Mouse (Mus musculus) MEL (cell line): ENCODE data around the gene Fam229a.

Experiments used
- CTCF ChIP-seq, 3 experiments: IDR thresholded peaks in 2 of 3; conservative IDR thresholded peaks in 1 of 3; 2 replicates each; pipeline ENCODE4 v1.5.1; 2011 to 2012; ENCODE audit warnings: low read length in 3 of 3, low read depth in 2 of 3, mild to moderate bottlenecking in 2 of 3, improper control_type of control experiment in 1 of 3, inconsistent platforms in 1 of 3, mixed read lengths in 1 of 3, moderate library complexity in 1 of 3; ENCODE audit not compliant: control insufficient read depth in 1 of 3, insufficient read depth in 1 of 3, poor library complexity in 1 of 3, severe bottlenecking in 1 of 3
- EP300 ChIP-seq, 2 experiments: IDR thresholded peaks; 2 replicates each; pipeline ENCODE4 v1.6.1; 2011; ENCODE audit warnings: improper control_type of control experiment in 2 of 2, low read length in 2 of 2, low read depth in 1 of 2, mild to moderate bottlenecking in 1 of 2
- GATA1 ChIP-seq: IDR thresholded peaks from 2 replicates; pipeline ENCODE4 v1.6.1; 2011; ENCODE audit warnings: low read depth, low read length, improper control_type of control experiment
- MAX ChIP-seq: IDR thresholded peaks from 2 replicates; pipeline ENCODE4 v1.6.1; 2011; ENCODE audit warnings: low read length, improper control_type of control experiment
- MYC ChIP-seq: IDR thresholded peaks from 2 replicates; pipeline ENCODE4 v1.6.1; 2011; ENCODE audit warnings: low read depth, mild to moderate bottlenecking, low read length, improper control_type of control experiment, moderate library complexity
- NELFE ChIP-seq: IDR thresholded peaks from 2 replicates; pipeline ENCODE4 v1.6.1; 2011; ENCODE audit warnings: low read depth, low read length, improper control_type of control experiment
- POLR2A ChIP-seq, 2 experiments: IDR thresholded peaks; 2 replicates each; pipeline ENCODE4 v1.6.1; 2011 to 2012; ENCODE audit warnings: low read length in 2 of 2, mild to moderate bottlenecking in 2 of 2, control low read depth in 1 of 2, improper control_type of control experiment in 1 of 2, low read depth in 1 of 2, moderate library complexity in 1 of 2; ENCODE audit not compliant: control insufficient read depth in 1 of 2, insufficient read depth in 1 of 2, poor library complexity in 1 of 2
- SMC3 ChIP-seq: IDR thresholded peaks from 2 replicates; pipeline ENCODE4 v1.6.1; 2011; ENCODE audit warnings: low read depth, low read length, improper control_type of control experiment
- TBP ChIP-seq: IDR thresholded peaks from 2 replicates; pipeline ENCODE4 v1.8.0; 2011; ENCODE audit warnings: low read depth, low read length, improper control_type of control experiment
- USF1 ChIP-seq: IDR thresholded peaks from 2 replicates; pipeline ENCODE4 v1.6.1; 2014; ENCODE audit warnings: low read depth, mild to moderate bottlenecking, inconsistent platforms, low read length, improper control_type of control experiment, moderate library complexity
- ZNF384 ChIP-seq: IDR thresholded peaks from 2 replicates; pipeline ENCODE4 v1.6.1; 2012; ENCODE audit warnings: low read depth, mild to moderate bottlenecking, inconsistent platforms, low read length, improper control_type of control experiment

DNA sequence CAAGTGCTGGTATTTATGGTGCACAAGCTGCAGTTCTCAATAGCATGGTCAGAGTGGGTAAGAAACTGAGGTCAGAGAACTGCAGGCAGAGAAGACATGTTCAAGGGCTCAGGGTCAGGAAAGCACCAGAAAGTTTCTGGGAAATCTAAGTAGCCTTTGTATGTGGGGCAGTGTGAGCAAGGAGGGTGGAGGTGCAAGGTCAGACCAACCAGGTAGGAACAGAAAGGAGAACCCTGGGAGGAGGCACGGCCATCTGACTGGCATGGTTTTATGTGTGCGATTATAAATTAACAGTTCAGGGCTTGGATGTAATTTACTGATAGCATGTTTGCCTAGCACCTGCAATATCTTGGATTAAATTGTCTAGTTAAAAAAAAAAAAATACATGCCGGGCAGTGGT lies 31.3 kb upstream of the Fam229a start:
- no peak for TF ChIP-seq MAX
- TF ChIP-seq EP300 (IDR thresholded peaks at IDR 0.05; ENCODE audit: low read depth in 1 of 2, low read length in 2 of 2), result no peak
- TF ChIP-seq TBP, result no peak
- no peak for TF ChIP-seq NELFE
- TF ChIP-seq CTCF (IDR thresholded peaks at IDR 0.05 in 2 of 3, conservative IDR thresholded peaks at IDR 0.05 in 1 of 3; ENCODE audit: control insufficient read depth in 1 of 3, insufficient read depth in 1 of 3, low read depth in 2 of 3, low read length in 3 of 3, poor library complexity in 1 of 3, severe bottlenecking in 1 of 3), result no peak
- no peak for TF ChIP-seq MYC
- TF ChIP-seq POLR2A (IDR thresholded peaks at IDR 0.05; ENCODE audit: control insufficient read depth in 1 of 2, insufficient read depth in 1 of 2, low read depth in 1 of 2, low read length in 2 of 2, poor library complexity in 1 of 2), result no peak
- TF ChIP-seq GATA1, result no peak
- TF ChIP-seq USF1, result no peak
- TF ChIP-seq SMC3, result no peak
- no peak for TF ChIP-seq ZNF384
